Mouse (Mus musculus): ENCODE data around the gene Plxna2. TPM values are rescaled to one million over a fixed set of nuclear protein-coding genes. Genes with fewer than 3 reads are reported as not detected.

Plxna2 gene
- polyA plus RNA-seq, 1 experiment: 1.2 TPM

GRCm38 (mm10) chr1:194843020-194843419, 225.0 kb downstream of the Plxna2 start:
- Histone ChIP-seq H3K27me3 (ENCODE audit: control insufficient read depth, insufficient read depth, low read length) (no peaks in the 10 kb centered on the region), H3K36me3 (ENCODE audit: control insufficient read depth, insufficient read depth, low read length) (no peaks in the 10 kb centered on the region), H3K4me3 (ENCODE audit: extremely low read depth, insufficient read depth, insufficient read length) (no peak overlapping the region)

GRCm38 (mm10) chr1:194847014-194847413, 229.0 kb downstream of the Plxna2 start:
- WGBS: 89% methylated on average over 4 of the region's 4 CpGs
- no peak overlapping the region for H3K27ac ChIP-seq (ENCODE audit: insufficient read depth, low read length)

More at GRCm38 (mm10) chr1:194843020-194843419, 225.0 kb downstream of the Plxna2 start:
- H3K27ac ChIP-seq (ENCODE audit: insufficient read depth, low read length): no peak overlapping the region
- no peaks in the 10 kb centered on the region for H3K4me1 ChIP-seq (ENCODE audit: control insufficient read depth, insufficient read depth, insufficient read length)
- DNase-seq (ENCODE audit: low read depth in 1 of 2, low spot score in 2 of 2): no peak
- no peak for TF ChIP-seq CTCF (IDR thresholded peaks at IDR 0.05; ENCODE audit: extremely low read depth, insufficient read depth, insufficient read length, insufficient replicate concordance)
- no peak for TF ChIP-seq POLR2A (IDR thresholded peaks at IDR 0.05; ENCODE audit: low read depth, low read length)
- 82% methylated on average over 2 of the region's 2 CpGs for WGBS

DNA sequence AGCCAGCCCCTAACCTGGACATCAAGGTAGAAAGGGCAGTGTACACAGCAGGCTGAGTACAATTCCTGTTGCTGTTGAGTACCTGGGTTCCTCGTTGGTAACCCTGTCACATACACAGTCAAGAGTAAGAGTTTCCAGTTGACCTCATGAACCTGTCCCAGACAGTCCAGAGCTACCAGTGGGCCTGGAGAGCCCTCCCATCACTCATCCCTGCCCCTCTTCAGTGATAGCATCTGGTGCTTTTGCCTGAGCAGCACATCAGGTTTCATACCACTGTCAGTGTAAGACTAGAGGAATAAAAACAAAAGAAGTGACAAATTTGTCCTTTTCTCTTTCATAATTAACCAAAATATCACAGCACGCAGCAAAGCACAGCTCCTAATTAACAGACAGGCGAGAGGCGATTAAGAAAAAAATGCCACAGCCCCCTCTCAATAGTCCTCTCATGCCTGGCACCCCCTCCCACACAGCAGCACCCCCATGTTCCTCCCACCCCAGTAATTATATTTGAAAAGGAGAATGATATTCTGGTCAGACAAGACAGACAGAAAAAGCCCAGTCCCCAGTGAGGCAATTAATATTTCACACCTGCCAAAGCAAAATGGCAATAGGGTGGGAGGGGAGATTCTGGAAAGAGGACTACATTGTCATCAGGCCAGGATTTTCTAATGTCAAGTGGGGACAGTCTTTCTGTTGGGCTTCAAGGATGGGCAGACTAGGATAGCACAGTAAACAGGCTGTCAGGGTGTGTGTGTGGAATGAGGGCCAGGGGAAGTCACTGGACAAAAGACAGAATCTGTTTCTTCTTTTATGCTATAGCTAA, 233.4 kb downstream of the Plxna2 start:
- Histone ChIP-seq H3K4me1 (ENCODE audit: control insufficient read depth, insufficient read depth, insufficient read length) (no peaks in the 10 kb centered on the region), H3K4me3 (ENCODE audit: extremely low read depth, insufficient read depth, insufficient read length) (no peak overlapping the region), H3K27ac (ENCODE audit: insufficient read depth, low read length) (no peak overlapping the region), H3K27me3 (ENCODE audit: control insufficient read depth, insufficient read depth, low read length) (no peaks in the 10 kb centered on the region), H3K36me3 (ENCODE audit: control insufficient read depth, insufficient read depth, low read length) (no peaks in the 10 kb centered on the region)
- 85% methylated on average over 4 of the region's 4 CpGs for WGBS
- TF ChIP-seq CTCF (IDR thresholded peaks at IDR 0.05; ENCODE audit: extremely low read depth, insufficient read depth, insufficient read length, insufficient replicate concordance): no peak
- DNase-seq (ENCODE audit: low read depth in 1 of 2, low spot score in 2 of 2): no peak

More at GRCm38 (mm10) chr1:194847014-194847413, 229.0 kb downstream of the Plxna2 start:
- Histone ChIP-seq H3K36me3 (ENCODE audit: control insufficient read depth, insufficient read depth, low read length) (no peaks in the 10 kb centered on the region), H3K27me3 (ENCODE audit: control insufficient read depth, insufficient read depth, low read length) (no peaks in the 10 kb centered on the region), H3K4me3 (ENCODE audit: extremely low read depth, insufficient read depth, insufficient read length) (no peak overlapping the region), H3K4me1 (ENCODE audit: control insufficient read depth, insufficient read depth, insufficient read length) (no peaks in the 10 kb centered on the region)
- TF ChIP-seq CTCF (IDR thresholded peaks at IDR 0.05; ENCODE audit: extremely low read depth, insufficient read depth, insufficient read length, insufficient replicate concordance): no peak
- TF ChIP-seq POLR2A (IDR thresholded peaks at IDR 0.05; ENCODE audit: low read depth, low read length): no peak
- no peak for DNase-seq (ENCODE audit: low read depth in 1 of 2, low spot score in 2 of 2)

DNA sequence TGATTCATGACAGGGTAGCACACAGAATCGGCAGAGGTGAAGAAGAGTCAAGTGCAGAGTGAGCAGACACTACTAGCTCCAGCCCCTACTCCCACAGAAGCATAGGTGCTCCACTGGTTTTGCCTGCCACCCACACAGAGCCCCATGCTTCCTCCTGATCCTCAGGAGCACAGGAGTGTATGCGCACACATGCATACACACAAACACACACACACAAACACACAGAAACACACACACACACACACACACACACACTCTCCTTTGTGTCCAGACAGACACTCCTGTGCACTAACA, 234.0 kb downstream of the Plxna2 start:
- WGBS: 77% methylated on average over 2 of the region's 2 CpGs
- Histone ChIP-seq H3K4me3 (ENCODE audit: extremely low read depth, insufficient read depth, insufficient read length) (no peak overlapping the region), H3K27ac (ENCODE audit: insufficient read depth, low read length) (no peak overlapping the region), H3K27me3 (ENCODE audit: control insufficient read depth, insufficient read depth, low read length) (no peaks in the 10 kb centered on the region), H3K4me1 (ENCODE audit: control insufficient read depth, insufficient read depth, insufficient read length) (no peaks in the 10 kb centered on the region), H3K36me3 (ENCODE audit: control insufficient read depth, insufficient read depth, low read length) (no peaks in the 10 kb centered on the region)
- TF ChIP-seq CTCF (IDR thresholded peaks at IDR 0.05; ENCODE audit: extremely low read depth, insufficient read depth, insufficient read length, insufficient replicate concordance): no peak
- TF ChIP-seq POLR2A (IDR thresholded peaks at IDR 0.05; ENCODE audit: low read depth, low read length): no peak
- no peak for DNase-seq (ENCODE audit: low read depth in 1 of 2, low spot score in 2 of 2)

Data from spleen, adult 2 months (tissue).